ENCODE assay signal across 24 mouse cellular contexts in the genomic region with DNA sequence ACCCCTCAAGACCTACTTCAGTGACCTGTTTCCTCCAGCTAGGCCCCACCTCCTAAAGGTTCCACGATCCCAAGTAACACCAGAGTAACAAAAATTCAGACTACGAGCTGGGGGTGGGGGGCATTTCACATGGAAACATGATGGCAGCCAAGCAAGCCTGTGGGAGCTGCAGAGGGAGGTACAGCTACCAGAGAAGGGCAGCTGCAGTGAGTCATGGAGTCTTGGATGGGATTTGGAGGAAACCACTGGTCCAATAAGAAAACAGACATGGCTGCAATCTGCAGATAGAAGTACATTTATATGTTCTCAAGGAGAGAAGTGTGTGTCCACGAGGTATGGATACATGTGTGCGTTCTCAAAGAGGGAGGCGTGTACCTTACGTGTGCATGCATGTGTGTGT. TPM values are rescaled to one million over a fixed set of nuclear protein-coding genes. Genes with fewer than 3 reads are reported as not detected.
DNase-seq lines count a peak whose midpoint lies in the region; ATAC-seq and TF ChIP-seq lines count a peak whose summit lies in the region.
"Had no signal": no experiment of that assay in that cellular context is flagged by ENCODE, and none has a peak within 500 bp of the region (broad histone marks: within the 10 kb centered on the region; RNA-seq: fewer than 3 reads in every experiment).

No protein-coding gene starts in this region.

- no peaks in the 10 kb centered on the region for H3K9me3 ChIP-seq in midbrain, embryonic 14.5 days (ENCODE audit: control insufficient read depth, low read length)
- H3K9me3 ChIP-seq: embryonic facial prominence, embryonic 13.5 days; embryonic facial prominence, embryonic 15.5 days; forebrain, embryonic 10.5 days; forebrain, embryonic 12.5 days had no signal

- no peak for TF ChIP-seq CTCF in C2C12 (IDR thresholded peaks at IDR 0.05; ENCODE audit: control insufficient read depth, insufficient read depth, insufficient read length)

- H3K79me2 ChIP-seq in C2C12 (ENCODE audit: control insufficient read depth, insufficient read depth) (peaks cover under 1% of the 10 kb centered on the region), myocyte (ENCODE audit: control insufficient read depth, insufficient read depth) (peaks cover 4% of the 10 kb centered on the region)

- WGBS in midbrain, embryonic 14.5 days = 89% methylated on average over 6 of the region's 6 CpGs

- TF ChIP-seq POLR2A in myocyte (IDR thresholded peaks at IDR 0.05; ENCODE audit: insufficient read length, low read depth) = no peak

- no peak for ATAC-seq in midbrain, embryonic 14.5 days (ENCODE audit: low FRiP score, low TSS enrichment)
- ATAC-seq: activated CD4-positive, CD25-positive, alpha-beta regulatory T cell, adult 4 months; forebrain, embryonic 14.5 days; forebrain, embryonic 16.5 days; Patski had no signal

- no peak overlapping the region for H3K27ac ChIP-seq in midbrain, embryonic 14.5 days (replicated peaks; ENCODE audit: low read depth, low read length)
- H3K27ac ChIP-seq: embryonic facial prominence, embryonic 13.5 days; embryonic facial prominence, embryonic 15.5 days; forebrain, embryonic 10.5 days; forebrain, embryonic 12.5 days had no signal

- H3K4me2 ChIP-seq in myocyte (ENCODE audit: low read depth) = no peak overlapping the region
- H3K4me2 ChIP-seq in midbrain, embryonic 14.5 days (ENCODE audit: low read length) = no peak overlapping the region
- H3K4me2 ChIP-seq: embryonic facial prominence, embryonic 13.5 days; embryonic facial prominence, embryonic 15.5 days; forebrain, embryonic 12.5 days had no signal

- H3K79me3 ChIP-seq in C2C12 (ENCODE audit: low read depth) = no peaks in the 10 kb centered on the region

- no peak overlapping the region for H3K9ac ChIP-seq in midbrain, embryonic 14.5 days (replicated peaks; ENCODE audit: low read length)
- H3K9ac ChIP-seq: embryonic facial prominence, embryonic 13.5 days; embryonic facial prominence, embryonic 15.5 days; forebrain, embryonic 12.5 days had no signal

- H3K4me3 ChIP-seq in C2C12 (ENCODE audit: insufficient read depth, poor library complexity, severe bottlenecking) (no peak overlapping the region), myocyte (no peak overlapping the region)
- no peak overlapping the region for H3K4me3 ChIP-seq in midbrain, embryonic 14.5 days (replicated peaks; ENCODE audit: low read depth, low read length)
- H3K4me3 ChIP-seq: embryonic facial prominence, embryonic 13.5 days; embryonic facial prominence, embryonic 15.5 days; erythroblast, embryonic 14.5 days; forebrain, embryonic 10.5 days; forebrain, embryonic 12.5 days had no signal

- H3K4me1 ChIP-seq in midbrain, embryonic 14.5 days (ENCODE audit: control insufficient read depth, insufficient read depth, low read length) = no peaks in the 10 kb centered on the region
- H3K4me1 ChIP-seq: embryonic facial prominence, embryonic 13.5 days; forebrain, embryonic 10.5 days; forebrain, embryonic 12.5 days had no signal

- H3K27me3 ChIP-seq in C2C12 (ENCODE audit: control insufficient read depth, insufficient read depth, insufficient read length) = no peaks in the 10 kb centered on the region
- no peaks in the 10 kb centered on the region for H3K27me3 ChIP-seq in myocyte (ENCODE audit: control insufficient read depth, insufficient read depth, insufficient read length)
- no peaks in the 10 kb centered on the region for H3K27me3 ChIP-seq in midbrain, embryonic 14.5 days (ENCODE audit: control insufficient read depth, insufficient read depth, low read length)
- H3K27me3 ChIP-seq: embryonic facial prominence, embryonic 13.5 days; embryonic facial prominence, embryonic 15.5 days; forebrain, embryonic 12.5 days; Patski had no signal

- no peak overlapping the region for H3ac ChIP-seq in C2C12 (ENCODE audit: control insufficient read depth, insufficient read length, low read depth)
- no peak overlapping the region for H3ac ChIP-seq in myocyte (ENCODE audit: control insufficient read depth, insufficient read length)

- peak; percentile 62 for DNase-seq in 3T3-L1 (ENCODE audit: low read depth, low spot score)
- DNase-seq in adrenal gland, postnatal 14 days = no peak
- no peak for DNase-seq in midbrain, embryonic 14.5 days
- DNase-seq: adrenal gland, adult 8-10 months; adrenal gland, postnatal 25 days; B cell, adult 2 months; cerebellum, adult 11 months; cerebellum, adult 18-20 months; cerebellum, adult 8-10 months; cerebellum, adult 9-11 months; cerebellum, postnatal 14 days; cerebellum, postnatal 36 days; embryo, embryonic 11 days had no signal

- H3K36me3 ChIP-seq in C2C12 (ENCODE audit: control insufficient read depth, insufficient read depth) (no peaks in the 10 kb centered on the region), myocyte (ENCODE audit: control insufficient read depth, insufficient read depth) (no peaks in the 10 kb centered on the region)
- H3K36me3 ChIP-seq in midbrain, embryonic 14.5 days (ENCODE audit: control insufficient read depth, insufficient read depth, low read length) = no peaks in the 10 kb centered on the region
- H3K36me3 ChIP-seq: embryonic facial prominence, embryonic 13.5 days; embryonic facial prominence, embryonic 15.5 days; forebrain, embryonic 10.5 days; forebrain, embryonic 12.5 days had no signal

TF ChIP-seq in C2C12, 6 proteins besides CTCF, POLR2A, EP300 and RAD21:
- TF ChIP-seq USF1 (IDR thresholded peaks at IDR 0.05; ENCODE audit: low read depth) (no peak), MYOD1 (IDR thresholded peaks at IDR 0.05; ENCODE audit: control insufficient read depth, insufficient read length, low read depth) (peak; percentile 39)

TF ChIP-seq in myocyte, 11 proteins besides CTCF, POLR2A, EP300 and RAD21:
- TF ChIP-seq E2F4 (IDR thresholded peaks at IDR 0.05; ENCODE audit: insufficient read depth) (no peak), SRF (IDR thresholded peaks at IDR 0.05; ENCODE audit: control insufficient read depth, insufficient read length, low read depth) (no peak), REST (IDR thresholded peaks at IDR 0.05; ENCODE audit: insufficient read depth, insufficient read length) (no peak), TCF12 (IDR thresholded peaks at IDR 0.05; ENCODE audit: insufficient read depth, poor library complexity, severe bottlenecking) (no peak), MYOD1 (IDR thresholded peaks at IDR 0.05; ENCODE audit: control insufficient read depth in 1 of 3, insufficient read length in 2 of 3, low read depth in 2 of 3) (peak in 2 of 3 experiments; percentile 61 to 70), USF1 (IDR thresholded peaks at IDR 0.05; ENCODE audit: low read depth) (no peak), MYOG (IDR thresholded peaks at IDR 0.05; ENCODE audit: control insufficient read depth in 1 of 3, insufficient read depth in 1 of 3, insufficient read length in 2 of 3, low read depth in 2 of 3) (peak in 1 of 3 experiments; percentile 48)
TF ChIP-seq in myocyte: peak in this region for 2.

RNA-seq across cellular contexts. Expression of a gene that starts 14.2 kb away (rescaled TPM):
- polyA plus RNA-seq in C2C12 (2012; fragmentation: generic; extraction: Trizol) = 105 TPM
- polyA plus RNA-seq in myocyte (2012; fragmentation: generic; extraction: Trizol) = 89.9 TPM
- 72.6 and 78.3 TPM in 2 replicates for total RNA-seq in adrenal gland, postnatal 14 days (2021)
- 43.4 and 52.0 TPM in 2 replicates for polyA plus RNA-seq in midbrain, embryonic 14.5 days (2014; fragmentation: Nextera tagmentation; extraction: Ambion mirVana)
